Mouse (Mus musculus) myocyte (in vitro differentiated cells): ENCODE results near the gene Fam198a.

ENCODE experiments used
- CEBPB ChIP-seq: IDR thresholded peaks from 2 replicates; pipeline ENCODE4 v1.6.1; 2011; ENCODE audit warnings: mild to moderate bottlenecking, moderate library complexity; ENCODE audit not compliant: poor library complexity, insufficient read depth, severe bottlenecking
- E2F4 ChIP-seq: IDR thresholded peaks from one replicate; pipeline ENCODE4 v1.6.1; 2011; ENCODE audit warnings: mild to moderate bottlenecking, control low read depth, moderate library complexity; ENCODE audit not compliant: insufficient read depth
- MAX ChIP-seq: IDR thresholded peaks from one replicate; pipeline ENCODE4 v1.6.1; 2011; ENCODE audit warnings: low read depth, mild to moderate bottlenecking, control low read depth
- MYOD1 ChIP-seq, 3 experiments: IDR thresholded peaks; one replicate each; pipeline ENCODE4 v1.6.1; 2011; ENCODE audit warnings: control low read depth in 2 of 3, low read depth in 2 of 3, mild to moderate bottlenecking in 2 of 3, moderate library complexity in 1 of 3; ENCODE audit not compliant: insufficient read length in 2 of 3, control insufficient read depth in 1 of 3
- MYOG ChIP-seq, 3 experiments: IDR thresholded peaks; one replicate each; pipeline ENCODE4 v1.6.1; 2011; ENCODE audit warnings: control low read depth in 2 of 3, low read depth in 2 of 3, mild to moderate bottlenecking in 2 of 3; ENCODE audit not compliant: insufficient read length in 2 of 3, control insufficient read depth in 1 of 3, insufficient read depth in 1 of 3
- POLR2A ChIP-seq: IDR thresholded peaks from one replicate; pipeline ENCODE4 v1.6.1; 2011; ENCODE audit warnings: low read depth, mild to moderate bottlenecking, control low read depth, moderate library complexity; ENCODE audit not compliant: insufficient read length
- POLR2AphosphoS2 ChIP-seq: IDR thresholded peaks from one replicate; pipeline ENCODE4 v1.6.1; 2011; ENCODE audit warnings: low read depth, control low read depth; ENCODE audit not compliant: insufficient read length
- REST ChIP-seq: IDR thresholded peaks from one replicate; pipeline ENCODE4 v1.6.1; 2011; ENCODE audit warnings: mild to moderate bottlenecking, control low read depth, moderate library complexity; ENCODE audit not compliant: insufficient read depth, insufficient read length
- SRF ChIP-seq: IDR thresholded peaks from one replicate; pipeline ENCODE4 v1.6.1; 2011; ENCODE audit warnings: low read depth; ENCODE audit not compliant: control insufficient read depth, insufficient read length
- TCF12 ChIP-seq: IDR thresholded peaks from one replicate; pipeline ENCODE4 v1.6.1; 2011; ENCODE audit warnings: mild to moderate bottlenecking, control low read depth; ENCODE audit not compliant: poor library complexity, insufficient read depth, severe bottlenecking
- TCF3 ChIP-seq: IDR thresholded peaks from one replicate; pipeline ENCODE4 v1.6.1; 2011; ENCODE audit warnings: low read depth, control low read depth; ENCODE audit not compliant: insufficient read length
- USF1 ChIP-seq: IDR thresholded peaks from one replicate; pipeline ENCODE4 v1.6.1; 2011; ENCODE audit warnings: low read depth, mild to moderate bottlenecking, control low read depth, moderate library complexity

GRCm38 (mm10) chr9:121936952-121937351, 13.8 kb upstream of the Fam198a start:
- TF ChIP-seq SRF = no peak
- no peak for TF ChIP-seq POLR2A
- no peak for TF ChIP-seq USF1
- no peak for TF ChIP-seq POLR2AphosphoS2
- TF ChIP-seq MYOG (IDR thresholded peaks at IDR 0.05; ENCODE audit: control insufficient read depth in 1 of 3, insufficient read depth in 1 of 3, insufficient read length in 2 of 3, low read depth in 2 of 3) = no peak
- TF ChIP-seq MAX = no peak
- TF ChIP-seq MYOD1 (IDR thresholded peaks at IDR 0.05; ENCODE audit: control insufficient read depth in 1 of 3, insufficient read length in 2 of 3, low read depth in 2 of 3) = no peak
- no peak for TF ChIP-seq TCF12
- TF ChIP-seq TCF3 = no peak
- TF ChIP-seq CEBPB = no peak
- TF ChIP-seq E2F4 = no peak
- TF ChIP-seq REST = no peak
